Mouse (Mus musculus) intestine, postnatal 0 days (tissue): Measurements from ENCODE around the gene Plekhh2. TPM values are rescaled to one million over a fixed set of nuclear protein-coding genes. Genes with fewer than 3 reads are reported as not detected.

ENCODE experiments used
- ATAC-seq: fragments of 200-750 bp; cut with Nextera tagmentation; 2 replicates; pipeline ENCODE4 v1.8.0; 2017; ENCODE audit warnings: mild to moderate bottlenecking, moderate TSS enrichment, moderate library complexity
- H3K27ac ChIP-seq: fragments of 300-500 bp; sonication (generic); 2 replicates; pipeline ENCODE4 v1.5.1; 2014; ENCODE audit warnings: mild to moderate bottlenecking, low read depth, low read length, moderate library complexity
- H3K27me3 ChIP-seq: fragments of 300-500 bp; sonication (generic); replicated peaks from 2 replicates; pipeline ENCODE4 v1.6.1; 2014; ENCODE audit warnings: low read length, mixed read lengths; ENCODE audit not compliant: control insufficient read depth, insufficient read depth
- H3K36me3 ChIP-seq: fragments of 300-500 bp; sonication (generic); 2 replicates; pipeline ENCODE4 v1.6.1; 2014; ENCODE audit warnings: mild to moderate bottlenecking, moderate library complexity; ENCODE audit not compliant: control insufficient read depth, insufficient read depth
- H3K4me1 ChIP-seq: fragments of 300-500 bp; sonication (generic); replicated peaks from 2 replicates; pipeline ENCODE4 v1.6.1; 2014; ENCODE audit warnings: antibody characterized with exemption, low read length, mixed read lengths; ENCODE audit not compliant: control insufficient read depth, insufficient read depth
- H3K4me2 ChIP-seq: fragments of 300-500 bp; sonication (generic); replicated peaks from 2 replicates; pipeline ENCODE4 v1.6.1; 2014; ENCODE audit warnings: low read depth, mild to moderate bottlenecking, moderate library complexity
- H3K4me3 ChIP-seq: fragments of 300-500 bp; sonication (generic); 2 replicates; pipeline ENCODE4 v1.5.1; 2014; ENCODE audit warnings: low read depth, low read length
- H3K9ac ChIP-seq: fragments of 300-500 bp; sonication (generic); 2 replicates; pipeline ENCODE4 v1.6.1; 2014; ENCODE audit warnings: mild to moderate bottlenecking, low read depth, low read length
- H3K9me3 ChIP-seq: fragments of 300-500 bp; sonication (generic); 2 replicates; pipeline ENCODE4 v1.6.1; 2016; ENCODE audit warnings: mixed run types; ENCODE audit not compliant: control insufficient read depth
- CTCF ChIP-seq: sonication (generic); IDR thresholded peaks from 2 replicates; pipeline ENCODE4 v1.5.1; 2016; ENCODE audit warnings: low read depth, mild to moderate bottlenecking, control low read depth, antibody characterized with exemption, moderate library complexity
- WGBS: fragments of 180-500 bp; shearing (Covaris S2); extraction: QIAGEN DNeasy Blood & Tissue Kit; methylation state at CpG from one replicate; pipeline ENCODE4 v1.1.7; 2014; 5-methylcytosine and 5-hydroxymethylcytosine counted together
- polyA plus RNA-seq: library from polyadenylated mRNA; unstranded; fragments of >200 nt; fragmentation: Nextera tagmentation; extraction: Ambion mirVana; gene quantifications from 2 replicates; pipeline ENCODE4 v1.2.1, GENCODE M21; 2015

The Plekhh2 gene
- polyA plus RNA-seq, 1 experiment from 2014 or later = 2.8 TPM

DNA sequence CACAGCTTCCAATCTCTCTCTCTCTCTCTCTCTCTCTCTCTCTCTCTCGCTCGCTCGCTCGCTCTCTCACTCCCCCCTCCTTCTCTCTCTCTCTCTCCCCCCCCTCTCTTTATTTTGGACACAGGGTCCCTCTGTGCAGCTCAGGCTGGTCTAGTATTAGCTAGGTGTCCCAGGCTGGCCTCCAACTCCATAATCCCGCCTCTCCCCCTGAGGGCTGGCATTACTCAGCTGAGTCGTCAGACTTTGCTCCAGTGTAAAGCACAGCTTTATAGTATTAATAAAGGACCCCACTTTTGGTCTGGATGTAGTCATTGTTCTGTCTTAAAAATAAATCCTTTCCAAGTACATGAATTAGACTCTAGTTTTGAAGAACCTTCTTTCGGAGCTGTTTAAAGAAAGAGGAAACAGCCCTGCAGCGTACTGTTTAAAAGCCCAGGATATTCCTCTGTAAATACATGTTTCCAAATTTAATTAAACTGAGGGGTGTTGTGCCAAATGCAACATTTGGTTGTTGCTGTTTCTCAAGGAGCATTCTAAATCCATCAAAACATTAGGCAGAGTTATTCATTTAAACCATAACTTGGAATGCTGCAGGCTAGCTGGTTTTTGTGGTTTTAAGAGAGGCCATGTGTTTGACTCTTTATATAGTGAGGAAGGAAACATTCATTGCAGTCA is 70.2 kb downstream of the Plekhh2 start:
- no peak overlapping the region for H3K27ac ChIP-seq
- no peak overlapping the region for H3K4me3 ChIP-seq
- H3K9ac ChIP-seq = no peak overlapping the region
- H3K4me2 ChIP-seq = no peak overlapping the region
- 67% methylated on average over 8 of the region's 8 CpGs for WGBS
- TF ChIP-seq CTCF = no peak
- H3K9me3 ChIP-seq = no peaks in the 10 kb centered on the region
- ATAC-seq = no peak
- no peaks in the 10 kb centered on the region for H3K27me3 ChIP-seq
- H3K36me3 ChIP-seq = peaks cover 15% of the 10 kb centered on the region; the same call in 1 of the 2 replicates
- H3K4me1 ChIP-seq = no peaks in the 10 kb centered on the region

DNA sequence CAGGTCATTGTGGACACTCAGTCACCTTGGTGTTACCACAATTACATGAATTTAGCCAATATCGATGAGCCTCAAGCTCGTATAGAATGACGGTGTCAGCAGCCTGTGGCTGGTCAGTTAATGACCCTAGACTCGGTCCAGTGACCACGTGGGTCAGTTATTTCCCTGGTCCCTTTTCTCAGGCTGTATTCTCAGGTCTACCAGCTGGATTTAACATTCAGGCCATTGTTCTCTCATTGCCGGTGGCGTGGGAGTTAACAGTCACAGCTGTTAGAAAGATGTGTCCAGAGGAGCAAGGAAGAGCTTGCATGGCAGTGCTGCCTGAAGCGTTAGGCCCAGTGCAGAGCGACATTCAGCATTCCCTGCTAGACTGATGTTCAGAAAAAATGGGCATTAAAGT is 72.4 kb downstream of the Plekhh2 start:
- no peak for TF ChIP-seq CTCF
- H3K4me3 ChIP-seq = no peak overlapping the region
- ATAC-seq = no peak
- 81% methylated on average over 9 of the region's 9 CpGs for WGBS
- no peak overlapping the region for H3K9ac ChIP-seq
- H3K36me3 ChIP-seq = peaks cover 4% of the 10 kb centered on the region; the same call in 1 of the 2 replicates
- no peak overlapping the region for H3K4me2 ChIP-seq
- no peaks in the 10 kb centered on the region for H3K27me3 ChIP-seq
- H3K9me3 ChIP-seq = no peaks in the 10 kb centered on the region
- no peak overlapping the region for H3K27ac ChIP-seq
- H3K4me1 ChIP-seq = no peaks in the 10 kb centered on the region

- Histone ChIP-seq H3K27me3 (no peaks in the 10 kb centered on the region), H3K4me3 (no peak overlapping the region), H3K4me1 (no peaks in the 10 kb centered on the region), H3K36me3 (peaks cover 10% of the 10 kb centered on the region; the same call in 1 of the 2 replicates), H3K9me3 (no peaks in the 10 kb centered on the region), H3K4me2 (no peak overlapping the region), H3K9ac (no peak overlapping the region), H3K27ac (no peak overlapping the region)
- TF ChIP-seq CTCF = no peak
- 59% methylated on average over 8 of the region's 8 CpGs for WGBS
- no peak for ATAC-seq
Measured at GRCm38 (mm10) chr17:84585104-84585503, 73.4 kb downstream of the Plekhh2 start.

DNA sequence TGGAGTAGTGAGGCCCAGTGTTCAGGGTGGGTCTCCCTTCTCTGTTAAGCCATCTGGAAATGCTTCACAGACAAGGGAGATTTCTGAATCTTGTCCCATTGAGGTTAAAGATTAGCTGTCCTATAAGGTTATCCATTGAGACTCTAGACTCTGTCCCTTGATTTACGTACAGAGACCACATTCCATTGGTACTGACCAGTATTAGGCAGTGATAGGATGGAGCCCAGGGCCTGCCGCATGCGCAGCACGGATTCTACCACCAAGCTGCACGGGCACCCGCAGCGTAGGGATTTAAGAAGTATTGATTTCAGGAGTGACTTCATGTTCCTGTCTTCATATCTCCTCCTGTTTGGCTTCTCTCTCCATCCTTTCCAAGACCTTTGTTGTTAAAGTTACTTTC is 78.4 kb downstream of the Plekhh2 start:
- no peaks in the 10 kb centered on the region for H3K27me3 ChIP-seq
- WGBS = 86% methylated on average over 7 of the region's 7 CpGs
- H3K4me2 ChIP-seq = no peak overlapping the region
- H3K4me1 ChIP-seq = no peaks in the 10 kb centered on the region
- H3K9me3 ChIP-seq = no peaks in the 10 kb centered on the region
- H3K9ac ChIP-seq = no peak overlapping the region
- no peak overlapping the region for H3K4me3 ChIP-seq
- ATAC-seq = no peak
- no peak for TF ChIP-seq CTCF
- H3K36me3 ChIP-seq = peaks cover 22% of the 10 kb centered on the region; the same call in 1 of the 2 replicates
- H3K27ac ChIP-seq = no peak overlapping the region

DNA sequence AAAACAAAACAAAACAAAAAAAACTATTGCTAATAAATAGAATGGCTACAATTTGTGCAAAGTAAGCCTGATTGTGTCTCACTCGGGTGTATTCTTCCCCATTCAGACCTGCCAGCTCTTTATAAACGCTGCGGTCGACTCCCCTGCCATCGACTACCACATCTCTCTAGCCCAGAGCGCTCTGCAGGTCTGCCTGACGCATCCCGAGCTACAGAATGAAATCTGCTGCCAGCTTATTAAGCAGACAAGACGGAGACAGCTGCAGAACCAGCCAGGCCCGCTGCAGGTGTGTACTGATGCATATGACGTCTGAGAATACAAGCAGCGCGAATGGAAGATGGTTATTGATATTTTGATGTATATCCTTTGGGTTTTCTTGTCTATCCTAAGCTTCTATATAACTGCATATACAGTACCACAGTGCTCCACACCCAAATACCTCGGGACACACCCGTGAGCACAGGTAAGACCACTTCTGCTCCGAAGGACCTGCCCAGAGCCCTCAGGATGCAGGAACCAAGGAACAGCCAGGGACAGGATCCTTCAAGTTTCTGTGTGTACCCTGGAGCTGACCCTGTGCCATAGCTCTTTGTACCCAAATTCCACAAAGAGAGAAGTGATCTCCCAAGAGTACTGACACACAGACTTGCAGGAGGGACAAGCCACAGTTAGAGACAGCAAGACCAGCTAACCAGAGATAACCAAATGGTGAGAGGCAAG is 79.9 kb downstream of the Plekhh2 start:
- Histone ChIP-seq H3K4me3 (no peak overlapping the region), H3K4me1 (no peaks in the 10 kb centered on the region), H3K27ac (no peak overlapping the region), H3K9me3 (no peaks in the 10 kb centered on the region), H3K27me3 (no peaks in the 10 kb centered on the region), H3K36me3 (peaks cover 22% of the 10 kb centered on the region; the same call in 1 of the 2 replicates), H3K4me2 (no peak overlapping the region), H3K9ac (no peak overlapping the region)
- TF ChIP-seq CTCF = no peak
- no peak for ATAC-seq
- WGBS = 87% methylated on average over 16 of the region's 16 CpGs

DNA sequence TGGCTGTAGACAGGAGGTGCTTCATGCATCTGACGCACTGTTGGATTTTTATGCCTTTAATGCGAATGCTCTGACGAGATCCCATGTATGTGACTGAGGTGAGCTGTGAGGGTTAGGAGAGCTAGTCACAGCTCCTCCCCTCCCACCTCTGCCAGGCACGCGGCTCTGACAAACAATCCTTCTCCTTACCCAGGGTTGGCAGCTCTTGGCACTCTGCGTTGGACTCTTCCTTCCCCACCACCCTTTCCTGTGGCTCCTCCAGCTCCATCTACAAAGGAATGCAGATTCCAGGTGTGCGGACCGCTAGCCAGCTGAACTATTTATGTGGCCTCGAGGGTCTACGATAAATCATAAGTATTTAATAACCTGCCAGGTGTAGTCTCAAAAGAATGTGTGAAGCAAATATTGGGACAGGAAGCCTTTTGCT is 84.3 kb downstream of the Plekhh2 start:
- no peak overlapping the region for H3K27ac ChIP-seq
- ATAC-seq = no peak
- no peak overlapping the region for H3K9ac ChIP-seq
- no peaks in the 10 kb centered on the region for H3K27me3 ChIP-seq
- H3K4me2 ChIP-seq = no peak overlapping the region
- TF ChIP-seq CTCF = no peak
- H3K9me3 ChIP-seq = no peaks in the 10 kb centered on the region
- 38% methylated on average over 10 of the region's 10 CpGs for WGBS
- peaks cover 9% of the 10 kb centered on the region; the same call in 1 of the 2 replicates for H3K36me3 ChIP-seq
- no peaks in the 10 kb centered on the region for H3K4me1 ChIP-seq
- no peak overlapping the region for H3K4me3 ChIP-seq
